Mouse (Mus musculus) bone marrow, adult 2 months (tissue): Measurements from ENCODE around the gene Glp1r.

Experiments
- CTCF ChIP-seq: fragments of 200-500 bp; IDR thresholded peaks from 2 replicates; pipeline ENCODE4 v1.5.1; 2011; ENCODE audit warnings: low read length, control low read depth; ENCODE audit not compliant: control insufficient read depth, insufficient read depth
- POLR2A ChIP-seq: fragments of 200-500 bp; IDR thresholded peaks from 2 replicates; pipeline ENCODE4 v1.6.1; 2011; ENCODE audit warnings: low read depth, mild to moderate bottlenecking, control low read depth, low read length, borderline replicate concordance; ENCODE audit not compliant: control insufficient read depth

DNA sequence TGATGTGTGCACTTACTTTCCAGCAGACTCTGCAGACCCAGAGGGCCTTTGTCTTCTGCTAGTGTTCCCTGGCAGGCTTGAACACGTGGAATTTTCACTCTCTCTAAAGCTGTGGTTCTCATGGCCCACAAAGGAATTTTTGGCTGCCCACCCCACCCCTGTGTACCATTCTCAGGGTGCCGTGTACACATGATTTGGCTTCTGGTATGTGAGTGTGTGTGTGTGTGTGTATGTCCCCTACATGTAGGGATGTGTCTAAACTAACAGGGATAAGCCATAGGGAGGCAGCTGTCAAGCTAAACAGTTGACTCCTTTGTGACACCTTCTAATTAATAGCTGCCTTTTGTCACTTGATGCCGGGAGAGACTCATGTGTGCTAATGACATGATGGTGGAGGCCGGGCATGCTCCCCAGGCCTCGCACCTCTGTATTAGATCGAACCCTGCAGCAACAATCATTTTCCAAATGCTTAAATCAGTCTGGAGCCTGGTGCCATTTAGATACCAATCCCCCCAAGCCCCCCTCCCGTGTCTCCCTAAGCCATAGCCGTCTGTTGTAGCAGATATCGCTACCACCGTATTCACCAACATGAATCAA lies 41.5 kb upstream of the Glp1r start:
- TF ChIP-seq CTCF, result no peak
- TF ChIP-seq POLR2A, result no peak
